Mouse (Mus musculus): ENCODE data around the gene Atxn2l. TPM values are rescaled to one million over a fixed set of nuclear protein-coding genes. Genes with fewer than 3 reads are reported as not detected.

The Atxn2l gene
- total RNA-seq (2021) = 10 to 100 TPM; 37.0 to 41.7 TPM

DNA sequence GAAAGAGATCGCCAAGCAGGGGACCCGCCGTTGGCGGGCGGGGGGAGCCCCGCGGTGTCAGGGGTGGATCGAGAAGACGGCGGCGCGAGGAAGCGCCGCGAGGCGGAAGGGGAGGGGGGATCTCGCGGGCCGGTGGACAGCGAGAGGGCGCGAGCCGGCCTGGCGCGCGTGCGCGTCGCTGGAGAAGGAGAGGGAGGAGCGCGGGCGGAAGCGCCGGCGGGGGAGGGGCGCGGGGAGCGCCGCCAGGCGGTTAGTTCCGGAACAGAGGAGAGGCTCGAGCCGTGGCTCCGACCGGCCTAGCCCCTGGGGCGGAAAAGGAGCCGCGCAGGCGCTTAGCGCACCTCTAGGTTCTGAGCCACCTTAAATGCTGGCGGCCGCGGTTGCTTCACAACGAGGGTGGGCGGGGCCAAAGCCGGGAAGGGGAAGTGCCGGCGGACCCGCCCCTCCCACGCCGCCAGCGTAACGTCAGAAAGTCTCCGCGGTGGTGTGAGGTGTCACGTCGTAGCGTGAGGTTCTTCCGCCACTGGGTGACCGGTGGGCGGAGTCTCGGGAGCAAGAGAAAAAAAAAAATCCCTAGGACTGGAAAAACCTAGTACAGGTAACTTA lies at the start of gene Atxn2l:
Gene Atxn2l (minus strand): TSS at position 165 of the 606 bp plus-strand sequence.
- intact Hi-C loops (cut with DNase I) = loop anchor here (1.0 to 2.0 kb wide), 2 partner anchors 17 to 28 kb away; partner anchors contain the start of genes Sh2b1 and Tufm

DNA sequence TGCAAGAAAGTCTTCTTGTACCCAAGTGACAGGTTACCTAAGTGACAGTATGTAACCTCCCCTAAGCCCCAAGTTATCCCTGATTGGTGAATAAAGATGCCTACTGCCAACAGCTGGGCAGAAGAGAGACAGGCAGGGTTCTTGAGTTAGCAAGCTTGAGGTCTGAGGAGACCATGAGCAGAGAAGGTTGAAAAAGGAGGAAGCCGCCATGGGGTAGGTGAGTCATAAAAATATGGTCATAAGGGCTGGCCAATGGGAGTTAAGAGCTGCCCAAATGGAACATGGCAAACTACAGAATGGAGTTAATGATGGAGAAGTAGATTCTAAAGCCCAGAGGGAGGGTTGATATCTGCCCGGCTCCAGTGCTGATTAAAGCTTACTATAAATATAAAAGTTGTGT lies 42.4 kb upstream of the Atxn2l start:
- intact Hi-C loops (cut with DNase I) = no loop called here
- no peak for DNase-seq (ENCODE audit: low spot score)

More for the DNA sequence above, at the start of gene Atxn2l:
- DNase-seq (ENCODE audit: low spot score) = peak; percentile 96

GRCm38 (mm10) chr7:126541661-126542060 lies 38.4 kb upstream of the Atxn2l start:
- DNase-seq (ENCODE audit: low spot score) = no peak
- intact Hi-C loops (cut with DNase I) = no loop called here

DNA sequence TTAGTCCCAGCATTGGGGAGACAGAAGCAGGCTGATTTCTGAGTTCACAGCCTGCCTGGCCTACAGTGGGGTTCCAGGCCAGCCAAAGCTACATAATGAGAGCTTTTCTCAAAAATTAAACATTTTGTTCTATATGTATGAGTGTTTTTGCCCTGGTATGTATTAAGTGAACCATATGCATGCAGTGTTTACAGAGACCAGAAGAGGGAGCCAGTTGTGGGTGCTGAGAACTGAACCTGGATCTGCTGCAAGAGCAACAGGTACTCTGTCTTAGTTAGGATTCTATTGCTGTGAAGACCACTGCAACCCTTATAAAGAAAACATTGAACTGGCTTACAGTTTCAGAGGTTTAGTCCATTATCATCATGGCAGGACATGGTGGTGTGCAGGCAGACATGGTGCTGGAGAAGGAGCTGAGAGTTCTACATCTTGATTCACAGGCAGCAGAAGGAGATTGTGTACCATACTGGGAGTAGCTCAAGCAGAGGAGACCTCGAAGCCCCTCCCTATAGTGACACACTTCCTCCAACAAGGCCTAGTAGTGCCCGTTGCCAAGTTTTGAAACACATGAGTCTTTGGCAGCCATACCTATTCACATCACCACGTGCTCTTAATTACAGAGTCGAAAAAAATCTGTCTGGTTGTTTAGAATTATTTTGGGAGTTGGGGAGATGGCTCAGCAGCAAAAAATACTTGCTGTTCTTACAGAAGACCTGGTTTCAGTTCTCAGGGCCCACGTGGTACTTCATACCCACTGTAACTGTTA lies 34.8 kb upstream of the Atxn2l start:
- no peak for DNase-seq (ENCODE audit: low spot score)
- intact Hi-C loops (cut with DNase I) = no loop called here

DNA sequence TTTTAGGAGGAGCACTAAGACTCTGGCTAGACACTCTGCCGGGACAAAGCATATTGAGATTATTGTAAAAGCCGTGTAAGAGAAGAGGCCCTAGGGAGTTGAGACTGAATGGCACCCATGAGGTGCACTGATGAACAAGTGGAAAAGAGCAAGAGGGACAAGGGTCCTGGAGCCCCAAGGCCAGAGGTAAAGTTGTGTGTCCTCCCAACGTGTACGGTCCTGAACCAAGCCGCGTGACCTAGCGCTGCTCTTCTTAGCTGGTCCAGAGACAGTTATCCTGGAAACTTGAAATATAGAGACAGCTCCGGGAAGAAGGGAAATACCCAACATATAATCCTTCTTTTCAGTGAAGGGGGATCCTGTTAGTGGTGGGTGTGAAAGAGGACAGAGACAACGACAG lies 33.2 kb upstream of the Atxn2l start:
- no peak for DNase-seq (ENCODE audit: low spot score)
- intact Hi-C loops (cut with DNase I) = no loop called here

GRCm38 (mm10) chr7:126535766-126536165 lies 32.5 kb upstream of the Atxn2l start:
- DNase-seq (ENCODE audit: low spot score) = no peak
- intact Hi-C loops (cut with DNase I) = no loop called here

DNA sequence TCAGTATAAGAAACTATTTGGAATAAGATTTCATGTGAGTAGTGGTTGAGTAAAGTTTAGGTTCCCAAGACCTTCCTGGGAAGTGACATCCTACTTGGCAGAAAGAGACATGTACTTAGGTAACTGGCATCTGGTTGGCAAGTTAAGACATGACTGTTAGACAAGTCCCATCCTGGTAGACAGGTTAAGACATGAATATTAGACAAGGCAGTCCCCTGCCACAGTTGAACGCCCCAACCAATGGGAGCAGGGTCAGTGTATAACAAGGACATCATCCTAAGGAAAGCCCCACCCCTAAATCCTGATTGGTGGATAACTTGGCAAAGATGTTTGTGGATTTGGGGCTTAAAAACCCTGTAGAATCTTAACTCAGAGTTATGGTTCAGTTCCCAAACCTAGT lies 30.2 kb upstream of the Atxn2l start:
- DNase-seq (ENCODE audit: low spot score) = no peak
- intact Hi-C loops (cut with DNase I) = no loop called here

GRCm38 (mm10) chr7:126528166-126528577 lies 24.9 kb upstream of the Atxn2l start:
- intact Hi-C loops (cut with DNase I) = loop anchor here (1.0 to 5.0 kb wide), 3 partner anchors 48 to 206 kb away; no protein-coding TSS in a partner anchor
- no peak for DNase-seq (ENCODE audit: low spot score)

DNA sequence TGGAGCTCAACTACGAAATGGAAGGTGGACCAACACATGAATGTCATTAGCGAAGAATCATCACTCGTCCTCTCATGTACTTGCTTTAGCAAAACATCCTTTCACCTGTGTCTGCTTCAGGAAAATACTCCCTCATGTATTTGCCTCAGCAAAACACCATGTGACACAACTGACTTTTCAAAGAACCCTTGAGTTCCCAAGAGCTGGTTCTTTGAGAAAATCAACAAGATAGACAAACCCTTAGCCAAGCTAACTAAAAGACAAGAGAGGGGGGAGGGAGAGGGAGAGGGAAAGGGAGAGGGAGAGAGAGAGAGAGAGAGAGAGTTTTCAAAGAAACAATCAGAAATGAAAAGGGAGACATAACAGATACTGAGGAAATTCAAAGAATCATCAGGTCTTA lies 20.1 kb upstream of the Atxn2l start:
- intact Hi-C loops (cut with DNase I) = no loop called here
- DNase-seq (ENCODE audit: low spot score) = no peak

- no peak for DNase-seq (ENCODE audit: low spot score)
- intact Hi-C loops (cut with DNase I) = no loop called here
Observed at GRCm38 (mm10) chr7:126519513-126519912, 16.3 kb upstream of the Atxn2l start.

DNA sequence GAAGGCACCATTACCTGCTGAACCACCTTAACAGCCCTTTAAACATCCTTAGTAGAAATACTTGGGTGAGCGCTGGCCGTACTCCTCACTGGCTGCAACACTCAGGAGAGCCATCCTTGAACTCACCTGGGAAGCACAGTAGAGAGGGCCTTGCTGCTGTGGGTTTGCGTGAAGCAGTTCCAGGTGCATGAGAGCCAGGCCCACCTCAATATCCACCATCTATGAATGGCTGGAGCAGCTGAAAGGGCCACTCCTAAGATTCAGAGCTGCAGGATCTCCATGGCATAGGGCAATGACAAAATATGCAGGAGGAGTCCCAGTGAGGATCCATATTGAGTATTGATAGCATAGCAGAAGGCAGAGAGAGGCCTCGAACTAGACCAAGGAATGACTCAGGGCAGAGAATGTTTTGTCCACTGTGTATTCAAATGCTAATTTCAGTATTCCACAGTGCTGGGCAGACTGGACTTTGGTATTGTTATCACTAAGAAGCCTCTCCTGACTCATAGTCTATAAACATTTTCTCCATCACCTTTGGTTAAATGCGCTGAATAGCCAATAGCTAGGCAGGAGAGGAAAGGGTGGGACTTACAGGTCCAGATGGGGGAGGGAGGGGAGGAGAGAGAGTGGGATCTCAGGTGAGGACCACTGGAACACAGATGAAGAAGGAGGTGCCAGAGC lies 15.2 kb upstream of the Atxn2l start:
- intact Hi-C loops (cut with DNase I) = no loop called here

DNA sequence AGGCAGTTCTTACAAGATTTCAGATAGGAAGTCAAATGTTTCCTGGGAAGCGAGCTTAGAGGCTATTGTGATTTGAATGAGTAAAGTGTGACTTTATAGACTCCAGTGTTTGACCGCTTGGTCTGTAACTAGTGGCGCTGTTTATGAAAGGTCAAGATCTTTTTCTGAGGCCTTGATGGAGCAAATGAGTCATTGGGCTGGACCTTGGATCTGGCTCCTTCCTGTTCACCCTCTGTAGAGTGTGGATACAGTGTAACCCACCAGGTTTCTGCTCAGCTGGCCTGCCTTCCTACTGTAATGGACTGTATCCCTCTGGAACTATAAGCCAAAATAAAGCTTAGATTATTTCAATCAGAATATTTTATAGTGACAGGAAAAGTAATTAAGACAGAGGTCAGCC lies 8.1 kb upstream of the Atxn2l start:
- DNase-seq (ENCODE audit: low spot score) = no peak
- intact Hi-C loops (cut with DNase I) = no loop called here

More for the DNA sequence above, 15.2 kb upstream of the Atxn2l start:
- DNase-seq (ENCODE audit: low spot score) = no peak

DNA sequence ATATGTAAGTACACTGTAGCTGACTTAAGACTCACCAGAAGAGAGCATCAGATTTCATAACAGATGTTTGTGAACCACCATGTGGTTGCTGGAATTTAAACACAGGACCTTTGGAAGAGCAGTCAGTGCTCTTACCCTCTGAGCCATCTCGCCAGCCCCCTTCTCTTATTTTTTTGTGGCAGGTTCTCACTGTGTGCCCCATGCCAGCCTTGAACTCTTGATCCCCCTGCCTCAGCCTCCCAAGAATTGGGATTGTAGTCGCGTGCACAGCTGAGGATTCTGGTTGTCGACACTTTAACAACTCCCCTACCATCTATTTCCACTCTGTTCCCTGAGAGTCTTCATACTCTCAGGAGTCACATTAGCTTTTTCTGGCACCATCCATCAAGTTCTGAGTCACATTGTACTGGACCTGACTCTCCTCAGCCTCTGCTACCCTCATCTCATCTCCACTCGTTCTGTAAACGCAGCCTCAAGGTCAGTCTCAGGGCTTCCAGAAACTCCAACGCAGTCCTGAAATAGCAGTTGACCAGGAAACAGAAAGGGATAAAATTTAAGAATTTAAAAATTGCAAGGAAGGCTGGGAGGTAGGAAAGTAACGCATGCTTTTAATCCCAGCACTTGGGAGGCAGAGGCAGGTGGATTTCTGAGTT lies 4.0 kb upstream of the Atxn2l start:
- DNase-seq (ENCODE audit: low spot score) = no peak
- intact Hi-C loops (cut with DNase I) = no loop called here

DNA sequence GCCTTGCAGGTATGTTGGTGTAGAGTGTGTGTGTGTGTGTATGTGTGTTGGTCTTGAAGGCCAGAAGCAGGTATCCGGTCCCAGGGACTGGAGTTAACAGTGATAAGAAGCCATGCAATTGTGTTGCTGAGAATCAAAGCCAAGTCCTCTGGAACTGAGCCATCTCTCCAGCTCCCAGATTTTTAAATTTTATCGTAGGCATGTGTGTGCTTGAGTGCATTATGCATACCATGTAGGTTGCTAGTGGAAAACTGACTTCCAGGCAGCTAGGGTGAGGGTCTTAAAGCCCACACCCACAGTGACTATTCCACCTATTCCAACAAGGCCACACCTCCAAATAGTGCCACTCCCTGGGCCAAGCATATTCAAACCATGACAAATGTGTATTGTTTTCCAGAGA lies 1.7 kb upstream of the Atxn2l start:
- intact Hi-C loops (cut with DNase I) = no loop called here

DNA sequence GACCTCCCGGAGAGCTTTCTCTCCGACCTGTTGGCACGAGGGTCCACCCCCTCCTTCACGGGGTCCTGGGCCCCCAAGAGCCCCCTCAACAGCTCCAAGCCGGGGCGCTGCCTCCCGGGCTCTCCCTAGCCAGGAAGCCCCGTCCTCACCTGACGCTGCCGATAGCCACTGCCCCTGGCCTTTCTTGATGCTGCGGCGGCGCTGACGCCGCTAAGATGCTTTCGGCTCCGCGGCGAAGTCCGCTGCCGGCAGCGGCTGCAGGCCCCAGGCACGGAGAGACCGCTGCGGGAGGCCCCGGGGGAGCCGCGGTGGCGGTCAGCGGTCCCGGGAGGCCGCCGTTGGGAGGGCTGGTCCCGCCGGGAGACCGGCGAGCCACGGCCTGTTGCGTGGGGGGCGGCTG lies 486 bp downstream of the Atxn2l start:
- intact Hi-C loops (cut with DNase I) = loop anchor here (1.0 to 2.0 kb wide), 2 partner anchors 16 to 27 kb away; partner anchors contain the start of genes Sh2b1 and Tufm
- no peak for DNase-seq (ENCODE audit: low spot score)

More for the DNA sequence above, 1.7 kb upstream of the Atxn2l start:
- DNase-seq (ENCODE audit: low spot score) = no peak

DNA sequence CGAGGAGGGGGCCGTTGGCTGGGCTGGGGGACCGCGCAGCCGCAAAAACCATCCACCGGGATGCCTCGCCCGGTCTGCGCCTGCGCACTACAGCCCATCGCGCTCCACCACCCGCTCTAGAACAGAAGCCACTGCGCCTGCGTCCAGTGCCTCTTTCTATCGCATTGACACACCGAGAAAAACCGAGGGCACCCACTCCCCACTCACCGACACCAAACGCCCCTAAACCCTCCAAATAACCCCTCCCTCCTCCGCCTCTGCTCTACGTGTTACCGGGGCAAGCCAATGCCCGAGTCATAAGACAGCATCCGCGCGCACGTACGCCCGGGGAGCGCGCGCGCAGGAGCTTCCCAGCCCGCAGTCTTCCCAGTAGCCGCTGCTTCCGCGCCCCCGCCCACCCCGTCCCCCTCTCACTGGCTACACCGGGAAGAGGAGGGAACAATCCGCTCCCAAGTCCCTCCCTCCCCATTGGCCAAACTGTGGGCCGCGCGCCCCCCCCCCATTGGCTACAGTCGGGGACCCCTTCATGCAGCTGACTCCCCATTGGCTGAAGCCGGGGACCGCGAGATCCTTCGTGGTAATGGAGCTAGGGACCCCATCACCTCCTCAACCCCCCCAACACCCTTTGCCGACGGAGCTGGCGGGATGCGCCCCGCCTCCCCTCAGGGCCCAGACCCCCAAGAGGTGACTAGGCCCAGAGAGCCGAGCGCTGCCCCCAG lies 1.1 kb downstream of the Atxn2l start:
- peak; percentile 90 for DNase-seq (ENCODE audit: low spot score)
- intact Hi-C loops (cut with DNase I) = loop anchor here (2.0 kb wide), 1 partner anchor 15 kb away; the partner anchor contains the start of gene Tufm

DNA sequence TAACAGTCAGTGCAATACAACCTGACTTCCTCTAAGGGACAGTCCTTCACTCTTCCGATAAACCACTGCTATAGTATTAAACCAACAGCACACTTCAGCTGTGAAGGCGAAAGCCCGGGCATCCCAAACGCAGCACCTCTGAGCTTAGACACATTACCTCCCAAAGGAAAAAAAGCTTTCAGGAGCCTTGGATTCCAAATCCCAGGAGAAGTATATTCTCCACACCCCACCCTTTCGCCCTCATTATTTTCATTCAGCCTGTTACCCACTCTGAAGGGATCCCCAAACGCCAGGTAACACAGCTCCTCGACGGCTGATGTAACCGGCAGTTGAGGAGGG lies 1.6 kb downstream of the Atxn2l start:
- DNase-seq (ENCODE audit: low spot score) = no peak
- intact Hi-C loops (cut with DNase I) = loop anchor here (2.0 kb wide), 1 partner anchor 15 kb away; the partner anchor contains the start of gene Tufm

DNA sequence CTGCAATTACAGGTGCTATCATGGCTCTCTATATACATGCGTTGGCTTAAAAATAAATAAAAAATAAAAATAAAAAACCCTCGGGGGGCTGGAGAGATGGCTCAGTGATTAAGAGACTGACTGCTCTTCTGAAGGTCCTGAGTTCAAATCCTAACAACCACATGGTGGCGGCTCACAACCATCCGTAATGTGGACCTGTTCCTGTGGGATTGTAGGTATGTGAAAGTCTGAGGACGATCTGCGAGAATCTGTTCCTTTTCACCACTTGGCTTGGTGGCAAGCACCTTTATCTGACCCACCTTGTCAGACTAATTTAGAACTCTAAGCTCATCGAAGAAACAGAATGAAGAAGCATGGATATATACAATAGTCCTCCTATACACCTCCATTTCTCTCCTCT lies 3.8 kb downstream of the Atxn2l start:
- intact Hi-C loops (cut with DNase I) = loop anchor here (1.0 kb wide), 1 partner anchor 10 kb away; no protein-coding TSS in a partner anchor
- no peak for DNase-seq (ENCODE audit: low spot score)

- no peak for DNase-seq (ENCODE audit: low spot score)
- intact Hi-C loops (cut with DNase I) = no loop called here
Observed at GRCm38 (mm10) chr7:126497966-126498365, 5.3 kb downstream of the Atxn2l start.

GRCm38 (mm10) chr7:126496475-126496874 lies 6.8 kb downstream of the Atxn2l start:
- intact Hi-C loops (cut with DNase I) = no loop called here
- DNase-seq (ENCODE audit: low spot score) = no peak

All from heart, postnatal 25 days (tissue).